Mouse (Mus musculus) layer of hippocampus, postnatal 25 days (tissue): Measurements from ENCODE around the gene Bloc1s2. TPM values are rescaled to one million over a fixed set of nuclear protein-coding genes. Genes with fewer than 3 reads are reported as not detected.

ENCODE experiments used
- DNase-seq, 2 experiments: peaks; one replicate each; pipeline ENCODE4 v3.0.0; 2022; ENCODE audit warnings: mixed read lengths in 2 of 2, low spot score in 1 of 2; ENCODE audit errors: extremely low spot score in 1 of 2
- total RNA-seq, 2 experiments: library from RNA; stranded (reverse); gene quantifications; 2 replicates each; pipeline ENCODE4 v1.2.3; 2021

The Bloc1s2 gene
- total RNA-seq: 10 to 100 TPM; 60.2 to 62.3 TPM

- DNase-seq: peak; percentile 83 to 84
Observed at GRCm38 (mm10) chr19:44145702-44146567, at the start of gene Bloc1s2. Gene Bloc1s2 (minus strand): TSS chr19:44146446.

GRCm38 (mm10) chr19:44195138-44195537 is 48.9 kb upstream of the Bloc1s2 start:
- DNase-seq: peak; percentile 44 to 79

GRCm38 (mm10) chr19:44193906-44194305 is 47.7 kb upstream of the Bloc1s2 start:
- no peak for DNase-seq

- DNase-seq: no peak
Observed at GRCm38 (mm10) chr19:44192342-44192741, 46.1 kb upstream of the Bloc1s2 start, which contains the start of gene Pkd2l1. Gene Pkd2l1 (minus strand): TSS chr19:44192442.

- DNase-seq: no peak
Observed at GRCm38 (mm10) chr19:44189056-44189455, 42.8 kb upstream of the Bloc1s2 start.

GRCm38 (mm10) chr19:44183968-44184367 is 37.7 kb upstream of the Bloc1s2 start:
- DNase-seq: no peak

GRCm38 (mm10) chr19:44180502-44180901 is 34.3 kb upstream of the Bloc1s2 start:
- no peak for DNase-seq

- DNase-seq: no peak
Observed at GRCm38 (mm10) chr19:44176741-44177140, 30.5 kb upstream of the Bloc1s2 start.

- DNase-seq: no peak
Observed at GRCm38 (mm10) chr19:44174835-44175234, 28.6 kb upstream of the Bloc1s2 start.

GRCm38 (mm10) chr19:44161515-44161914 is 15.3 kb upstream of the Bloc1s2 start:
- no peak for DNase-seq

GRCm38 (mm10) chr19:44159386-44159785 is 13.1 kb upstream of the Bloc1s2 start:
- DNase-seq: no peak

- no peak for DNase-seq
Observed at GRCm38 (mm10) chr19:44157005-44157404, 10.8 kb upstream of the Bloc1s2 start.

- DNase-seq: no peak
Observed at GRCm38 (mm10) chr19:44153781-44154180, 7.5 kb upstream of the Bloc1s2 start.

- no peak for DNase-seq
Observed at GRCm38 (mm10) chr19:44148991-44149390, 2.7 kb upstream of the Bloc1s2 start.

GRCm38 (mm10) chr19:44148345-44148744 is 2.1 kb upstream of the Bloc1s2 start:
- DNase-seq: no peak

GRCm38 (mm10) chr19:44146951-44147350 is 705 bp upstream of the Bloc1s2 start:
- no peak for DNase-seq

GRCm38 (mm10) chr19:44146568-44146879 is 278 bp upstream of the Bloc1s2 start:
- no peak for DNase-seq

GRCm38 (mm10) chr19:44144366-44144765 is 1.9 kb downstream of the Bloc1s2 start:
- DNase-seq: no peak

GRCm38 (mm10) chr19:44135960-44136485 is 10.2 kb downstream of the Bloc1s2 start:
- DNase-seq: no peak

- DNase-seq: peak; percentile 83 to 86
Observed at GRCm38 (mm10) chr19:44135072-44135959, 10.9 kb downstream of the Bloc1s2 start, which contains the start of gene Cwf19l1. Gene Cwf19l1 (minus strand): TSS chr19:44135876.

- DNase-seq: no peak
Observed at GRCm38 (mm10) chr19:44132917-44133316, 13.3 kb downstream of the Bloc1s2 start.
